7 mouse cellular contexts compared by ENCODE assay signal in the genomic region with DNA sequence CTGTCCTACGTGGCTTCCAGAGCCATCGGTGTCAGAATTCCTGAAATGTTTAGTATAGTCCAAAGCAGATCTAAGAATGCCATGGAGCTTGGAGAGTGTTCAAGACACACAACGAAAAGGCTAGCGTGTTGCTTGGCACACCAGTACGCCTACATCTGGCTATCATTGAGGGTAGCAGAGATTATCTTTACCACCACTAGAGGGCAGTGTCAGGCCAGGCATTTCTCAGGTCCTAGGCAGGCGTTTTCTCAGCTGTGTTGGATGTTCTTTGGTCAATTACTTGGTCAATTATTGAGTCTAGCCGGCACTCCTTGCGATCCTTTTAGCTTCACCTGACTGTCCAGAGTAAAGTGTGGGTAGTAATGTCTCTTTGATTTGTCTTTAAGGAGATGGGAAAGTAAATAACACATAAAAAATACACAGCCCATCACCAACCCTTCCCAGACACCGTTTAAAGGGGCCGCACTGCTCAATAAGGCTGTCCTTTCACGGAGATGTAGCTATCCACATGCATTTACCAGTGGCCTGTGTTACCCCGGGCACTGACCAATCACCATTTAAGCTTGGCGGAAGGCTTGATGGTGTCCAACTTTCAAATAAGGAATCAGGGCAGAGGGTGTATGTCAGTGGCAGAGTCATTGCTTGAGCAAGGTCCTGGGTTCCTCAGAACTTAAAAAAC. TPM values are rescaled to one million over a fixed set of nuclear protein-coding genes. Genes with fewer than 3 reads are reported as not detected.
A peak's percentile ranks its signal among the peaks of the same experiment; 100 is the strongest.
DNase-seq lines count a peak whose midpoint lies in the region; ATAC-seq and TF ChIP-seq lines count a peak whose summit lies in the region.

No protein-coding gene starts in this region.

- POLR2A ChIA-PET in Patski (lab: Charles Lee) = interaction anchor here (0.9 to 1.6 kb wide), 3 partner anchors 28 to 355 kb away, joined by 3 to 8 read pairs (median 3); no protein-coding TSS in a partner anchor

- 39% methylated on average over 13 of the region's 13 CpGs for WGBS in forebrain, embryonic 13.5 days

- CTCF ChIA-PET in Patski (lab: Charles Lee) = interaction anchor here (0.7 to 7.0 kb wide), 18 partner anchors 12 to 534 kb away, joined by 3 to 93 read pairs (median 3); no protein-coding TSS in a partner anchor

- no peak overlapping the region for H3K4me2 ChIP-seq in forebrain, embryonic 13.5 days

- in situ Hi-C loops in Patski (cut with MboI; ENCODE audit: low pct_unique_long_range_greater_than_20kb) = loop anchor here (5.0 to 25.0 kb wide), 3 partner anchors 266 to 671 kb away; partner anchors contain the start of gene Ing2

- H3K27me3 ChIP-seq in Patski = peaks cover 10% of the 10 kb centered on the region
- H3K27me3 ChIP-seq in forebrain, embryonic 13.5 days = peaks cover 5% of the 10 kb centered on the region; the same call in 1 of the 2 replicates

- peak; percentile 94 for TF ChIP-seq CTCF in Patski (IDR thresholded peaks at IDR 0.05)

- DNase-seq in Patski (ENCODE audit: low read depth, low spot score) = no peak
- DNase-seq in layer of hippocampus, adult 8-10 months (ENCODE audit: low spot score in 2 of 2) = peak; percentile 65 to 83
- peak; percentile 83 for DNase-seq in lung, postnatal 10 days
- DNase-seq in retina, embryonic 14.5 days (ENCODE audit: low spot score) = peak; percentile 93

- no peak overlapping the region for H3K4me3 ChIP-seq in forebrain, embryonic 13.5 days

- H3K27ac ChIP-seq in forebrain, embryonic 13.5 days = no peak overlapping the region

- H3K9me3 ChIP-seq in forebrain, embryonic 13.5 days (replicated peaks) = no peaks in the 10 kb centered on the region

- no peaks in the 10 kb centered on the region for H3K4me1 ChIP-seq in forebrain, embryonic 13.5 days

- no peaks in the 10 kb centered on the region for H3K36me3 ChIP-seq in forebrain, embryonic 13.5 days (ENCODE audit: poor library complexity, severe bottlenecking)

- peak; percentile 76 for ATAC-seq in Patski
- peak; percentile 84 for ATAC-seq in cerebellum, adult (ENCODE audit: insufficient number of reproducible peaks, low FRiP score, low TSS enrichment)
- ATAC-seq in forebrain, embryonic 13.5 days = peak; percentile 92
- peak; percentile 73 to 86; a peak in 3 of 4 replicates for ATAC-seq in hematopoietic stem cell, adult 5-6 weeks (replicated peaks in 1 of 2; ENCODE audit: insufficient read depth in 1 of 2, low FRiP score in 2 of 2, low TSS enrichment in 1 of 2, low read depth in 1 of 2, poor library complexity in 2 of 2, severe bottlenecking in 2 of 2)

- H3K9ac ChIP-seq in forebrain, embryonic 13.5 days = no peak overlapping the region

RNA-seq across cellular contexts. Expression of gene Enpp6, which starts 29.7 kb away (rescaled TPM):
- polyA plus RNA-seq in Patski (2021) = 0.32 TPM
- polyA plus RNA-seq in forebrain, embryonic 13.5 days (2015; fragmentation: Nextera tagmentation; extraction: Ambion mirVana) = 0.13 and 0.31 TPM in 2 replicates
- 0.56 TPM in 1 of 2 replicates, not detected in the other for total RNA-seq in hematopoietic stem cell, adult 5-6 weeks (2017)
- 10 to 100 TPM in 1 of 4 experiments, 1 to 10 TPM in 3; 5.7 to 10.9 (median 6.6) TPM for total RNA-seq in layer of hippocampus, adult 8-10 months (2022)
